Mouse (Mus musculus) spleen, adult 2 months (tissue): ENCODE results near the gene Slit3. TPM values are rescaled to one million over a fixed set of nuclear protein-coding genes. Genes with fewer than 3 reads are reported as not detected.

Experiments
- DNase-seq, 2 experiments: peaks; one replicate each; pipeline versions ENCODE4 v3.0.0 to v3.0.0-alpha.2; 2012 to 2021; ENCODE audit warnings: low spot score in 2 of 2, low read depth in 1 of 2
- H3K27ac ChIP-seq: fragments of 200-500 bp; 2 replicates; pipeline ENCODE4 v1.5.1; 2012; ENCODE audit warnings: low read length, inconsistent platforms; ENCODE audit not compliant: insufficient read depth
- H3K27me3 ChIP-seq: fragments of 200-500 bp; 2 replicates; pipeline ENCODE4 v1.6.1; 2012; ENCODE audit warnings: mild to moderate bottlenecking, moderate library complexity, low read length, inconsistent platforms; ENCODE audit not compliant: control insufficient read depth, insufficient read depth
- H3K36me3 ChIP-seq: fragments of 200-500 bp; 2 replicates; pipeline ENCODE4 v1.6.1; 2012; ENCODE audit warnings: mild to moderate bottlenecking, low read length, inconsistent platforms; ENCODE audit not compliant: control insufficient read depth, insufficient read depth
- H3K4me1 ChIP-seq: fragments of 200-500 bp; 2 replicates; pipeline ENCODE4 v1.6.1; 2011; ENCODE audit warnings: inconsistent platforms; ENCODE audit not compliant: control insufficient read depth, insufficient read depth, insufficient read length
- H3K4me3 ChIP-seq: fragments of 200-500 bp; 2 replicates; pipeline ENCODE4 v1.5.1; 2011; ENCODE audit warnings: mild to moderate bottlenecking, inconsistent platforms; ENCODE audit not compliant: insufficient read depth, insufficient read length; ENCODE audit errors: extremely low read depth
- CTCF ChIP-seq: fragments of 200-500 bp; IDR thresholded peaks from 2 replicates; pipeline ENCODE4 v1.5.1; 2011; ENCODE audit warnings: mild to moderate bottlenecking, inconsistent platforms; ENCODE audit not compliant: insufficient read depth, insufficient read length, insufficient replicate concordance; ENCODE audit errors: extremely low read depth
- POLR2A ChIP-seq: fragments of 200-500 bp; IDR thresholded peaks from 2 replicates; pipeline ENCODE4 v1.6.1; 2011; ENCODE audit warnings: low read depth, low read length, inconsistent platforms
- whole genome bisulfite sequencing: fragments of 180-500 bp; shearing (Covaris S2); methylation state at CpG from one replicate; pipeline ENCODE4 v1.1.7; 2018; 5-methylcytosine and 5-hydroxymethylcytosine counted together
- polyA plus RNA-seq: library from polyadenylated mRNA; depleted of rRNA; stranded (reverse); fragments of >200 nt; gene quantifications from 2 replicates; pipeline ENCODE4 v1.2.3, GENCODE M21; 2012

Gene Slit3
- polyA plus RNA-seq, 1 experiment, result 6.6 TPM

DNA sequence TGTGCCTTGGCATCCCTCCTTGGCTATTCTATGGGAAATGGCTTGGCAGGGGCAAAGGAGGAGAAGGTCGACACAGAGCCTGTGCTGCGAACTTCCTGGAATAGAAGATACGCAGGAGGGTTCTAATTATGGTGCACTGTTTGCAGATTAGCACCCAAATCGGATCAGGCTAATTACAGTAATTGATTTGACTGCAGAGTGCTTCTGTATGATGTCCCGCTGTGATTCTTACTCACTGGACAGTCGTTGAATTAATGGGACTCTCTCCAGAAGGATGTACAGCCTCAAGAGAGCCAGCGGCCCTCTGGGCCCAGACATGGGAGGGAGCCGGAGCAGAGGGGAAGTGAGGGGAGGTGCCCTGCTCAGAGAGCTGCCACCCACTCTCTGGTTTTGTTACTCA, 542.6 kb downstream of the Slit3 start:
- H3K27me3 ChIP-seq, result no peaks in the 10 kb centered on the region
- H3K4me1 ChIP-seq, result no peaks in the 10 kb centered on the region
- WGBS, result 70% methylated on average over 8 of the region's 8 CpGs

DNA sequence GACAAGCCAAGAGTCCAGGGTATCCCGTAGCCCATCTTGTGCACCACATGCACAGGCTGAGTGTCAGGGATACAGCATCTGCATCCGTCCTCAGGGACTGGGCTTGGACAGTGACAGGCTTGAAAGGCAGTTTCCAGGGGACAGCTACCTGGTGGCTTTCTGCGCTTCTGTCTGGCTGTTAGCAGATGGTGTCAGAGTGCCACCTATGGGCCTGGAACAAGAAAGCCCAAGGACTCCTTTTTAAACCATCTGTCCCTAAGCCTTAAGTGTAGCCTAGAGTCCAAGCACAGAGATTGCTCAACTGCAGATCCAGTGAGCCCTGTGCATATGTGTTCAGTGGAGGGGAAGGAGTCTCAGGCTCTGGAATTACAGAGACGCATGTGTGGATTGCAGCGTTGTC, 544.0 kb downstream of the Slit3 start:
- no peak for DNase-seq
- WGBS, result 67% methylated on average over 5 of the region's 5 CpGs

More for the DNA sequence above, 542.6 kb downstream of the Slit3 start:
- no peak overlapping the region for H3K27ac ChIP-seq
- no peak for DNase-seq
- no peak overlapping the region for H3K4me3 ChIP-seq
- H3K36me3 ChIP-seq, result no peaks in the 10 kb centered on the region
- TF ChIP-seq CTCF (no peak), POLR2A (no peak)

DNA sequence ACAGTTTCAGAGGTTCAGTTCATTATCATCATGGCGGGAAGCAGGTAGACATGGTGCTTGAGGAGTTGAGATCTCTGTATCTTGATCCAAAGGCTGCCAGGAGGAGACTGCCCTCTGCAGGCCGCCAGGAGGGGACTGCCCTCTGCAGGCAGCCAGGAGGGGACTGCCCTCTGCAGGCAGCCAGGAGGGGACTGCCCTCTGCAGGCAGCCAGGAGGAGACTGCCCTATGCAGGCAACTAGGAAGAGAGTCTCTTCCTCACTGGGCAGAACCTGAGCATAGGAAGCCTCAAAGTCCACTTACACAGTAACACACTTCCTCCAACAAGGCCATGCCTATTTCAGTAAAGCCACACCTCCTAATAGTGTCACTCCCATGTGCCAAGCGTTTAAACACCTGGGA, 546.4 kb downstream of the Slit3 start:
- no peak for TF ChIP-seq POLR2A
- TF ChIP-seq CTCF, result no peak
- 57% methylated on average over 3 of the region's 3 CpGs for WGBS
- DNase-seq, result no peak
- no peak overlapping the region for H3K4me3 ChIP-seq
- no peaks in the 10 kb centered on the region for H3K27me3 ChIP-seq
- no peak overlapping the region for H3K27ac ChIP-seq
- H3K36me3 ChIP-seq, result no peaks in the 10 kb centered on the region
- no peaks in the 10 kb centered on the region for H3K4me1 ChIP-seq

More for the DNA sequence above, 544.0 kb downstream of the Slit3 start:
- TF ChIP-seq CTCF, result no peak
- no peak for TF ChIP-seq POLR2A
- Histone ChIP-seq H3K27ac (no peak overlapping the region), H3K4me3 (no peak overlapping the region), H3K36me3 (no peaks in the 10 kb centered on the region), H3K4me1 (no peaks in the 10 kb centered on the region), H3K27me3 (no peaks in the 10 kb centered on the region)

DNA sequence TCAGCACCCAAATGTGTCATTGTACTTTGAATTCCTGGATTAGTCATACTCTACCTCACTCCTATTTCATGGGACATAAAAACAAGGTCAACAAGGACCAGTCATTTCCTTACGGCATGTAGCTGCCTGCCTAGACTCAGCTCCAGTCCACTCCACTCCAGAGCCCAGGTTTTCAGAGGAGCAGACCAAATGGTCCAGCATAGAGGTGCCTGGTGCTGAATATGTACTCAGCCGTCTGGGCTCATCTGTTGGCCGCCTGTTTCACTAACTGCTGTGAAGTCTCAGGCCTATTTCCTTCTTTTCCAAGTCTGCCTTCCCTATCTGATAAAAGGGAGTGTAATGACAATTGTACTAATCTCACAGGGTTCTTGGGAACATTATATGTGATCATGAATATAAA, 547.1 kb downstream of the Slit3 start:
- TF ChIP-seq POLR2A (no peak), CTCF (no peak)

DNA sequence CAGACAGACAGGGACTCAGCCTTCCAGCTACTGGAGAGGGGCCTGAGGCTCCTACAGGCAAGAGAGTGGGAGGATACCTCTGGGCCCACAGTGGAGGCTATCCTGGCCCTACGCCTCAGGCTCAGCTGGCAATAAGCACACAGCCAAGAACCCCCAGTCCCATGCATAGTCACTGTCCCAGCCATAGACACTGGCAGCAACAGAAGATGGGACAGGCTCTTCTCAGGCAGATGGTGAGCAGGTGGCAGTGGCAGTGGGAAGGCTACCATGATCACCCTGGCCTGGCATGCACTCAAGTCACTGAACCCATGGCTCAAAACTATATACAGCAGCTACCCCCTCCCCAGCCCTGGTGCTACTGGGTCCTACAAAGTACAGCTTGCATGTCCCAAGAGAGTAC, 547.7 kb downstream of the Slit3 start:
- no peaks in the 10 kb centered on the region for H3K36me3 ChIP-seq
- 95% methylated on average over 1 of the region's 1 CpGs for WGBS
- no peak overlapping the region for H3K27ac ChIP-seq
- no peaks in the 10 kb centered on the region for H3K27me3 ChIP-seq
- TF ChIP-seq CTCF (no peak), POLR2A (no peak)
- no peaks in the 10 kb centered on the region for H3K4me1 ChIP-seq
- no peak for DNase-seq
- H3K4me3 ChIP-seq, result no peak overlapping the region

More for the DNA sequence above, 547.1 kb downstream of the Slit3 start:
- Histone ChIP-seq H3K4me3 (no peak overlapping the region), H3K27me3 (no peaks in the 10 kb centered on the region), H3K4me1 (no peaks in the 10 kb centered on the region), H3K27ac (no peak overlapping the region), H3K36me3 (no peaks in the 10 kb centered on the region)
- DNase-seq, result no peak
- WGBS, result 83% methylated on average over 3 of the region's 3 CpGs

DNA sequence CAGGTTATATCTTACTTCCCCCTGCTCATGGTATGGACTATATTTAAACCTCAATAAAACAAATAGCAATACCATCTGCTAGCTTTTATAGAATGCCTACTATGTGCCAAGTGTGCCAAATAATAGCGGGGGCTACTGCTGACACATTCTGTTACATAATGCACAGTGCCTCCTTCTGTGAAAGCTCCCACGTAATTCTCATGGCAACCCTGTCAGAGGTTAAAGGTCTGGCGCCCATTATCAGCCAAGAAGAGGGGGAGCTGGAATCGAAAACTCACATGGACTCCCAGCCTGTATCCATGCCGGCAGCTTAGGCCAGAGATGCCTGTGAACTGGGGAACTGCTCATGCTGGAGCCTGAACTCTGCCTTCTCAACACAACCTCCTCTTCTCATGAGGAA, 548.5 kb downstream of the Slit3 start:
- Histone ChIP-seq H3K36me3 (no peaks in the 10 kb centered on the region), H3K27ac (no peak overlapping the region), H3K4me1 (no peaks in the 10 kb centered on the region), H3K27me3 (no peaks in the 10 kb centered on the region), H3K4me3 (no peak overlapping the region)
- WGBS, result 85% methylated on average over 5 of the region's 5 CpGs
- no peak for TF ChIP-seq POLR2A
- no peak for DNase-seq

DNA sequence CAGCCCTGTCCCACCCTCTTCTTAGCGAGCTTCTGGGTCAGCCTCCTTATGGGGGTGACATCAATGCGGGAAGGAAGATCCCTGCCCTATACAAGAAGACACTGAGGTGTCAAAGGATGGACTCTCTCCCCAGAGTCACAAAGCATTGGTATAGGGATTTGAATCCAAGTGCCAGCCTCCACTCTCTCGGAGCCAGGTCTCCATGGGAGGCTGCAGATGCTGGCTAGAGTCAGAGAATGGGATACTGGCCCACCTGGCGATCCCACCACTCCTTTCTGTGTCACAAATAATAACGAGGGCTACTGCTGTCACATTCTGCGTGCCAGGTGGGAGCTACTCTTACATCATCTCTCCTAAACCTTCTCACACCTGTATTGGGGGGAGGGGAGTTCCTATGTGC, 549.2 kb downstream of the Slit3 start:
- Histone ChIP-seq H3K4me3 (no peak overlapping the region), H3K36me3 (no peaks in the 10 kb centered on the region), H3K27me3 (no peaks in the 10 kb centered on the region), H3K4me1 (no peaks in the 10 kb centered on the region), H3K27ac (no peak overlapping the region)
- WGBS, result 82% methylated on average over 6 of the region's 6 CpGs
- no peak for TF ChIP-seq POLR2A
- no peak for TF ChIP-seq CTCF
- DNase-seq, result no peak

DNA sequence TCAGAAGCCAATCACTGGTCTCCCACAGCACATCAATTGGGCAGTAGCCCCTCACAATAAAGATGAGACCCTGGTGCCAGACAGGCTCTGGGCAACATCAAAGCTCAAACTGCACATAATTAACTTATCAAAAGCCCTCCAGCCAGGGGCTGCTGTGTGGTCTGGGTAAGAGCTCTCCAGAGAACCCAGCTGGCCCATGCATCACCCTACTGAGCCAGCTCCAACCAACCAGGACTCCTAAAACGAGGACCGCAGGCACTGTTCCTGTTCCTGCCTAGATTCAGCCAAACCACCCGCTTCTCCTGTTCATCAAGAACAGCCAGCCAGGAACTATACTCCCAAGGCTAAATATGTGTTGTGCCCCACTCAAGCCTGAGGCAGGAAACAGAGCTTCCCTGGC, 549.7 kb downstream of the Slit3 start:
- Histone ChIP-seq H3K36me3 (no peaks in the 10 kb centered on the region), H3K27ac (no peak overlapping the region), H3K4me3 (no peak overlapping the region), H3K27me3 (no peaks in the 10 kb centered on the region), H3K4me1 (no peaks in the 10 kb centered on the region)
- 59% methylated on average over 3 of the region's 3 CpGs for WGBS
- no peak for TF ChIP-seq CTCF
- no peak for TF ChIP-seq POLR2A
- no peak for DNase-seq
